Mouse (Mus musculus): Measurements from ENCODE around the gene Cox20. TPM values are rescaled to one million over a fixed set of nuclear protein-coding genes. Genes with fewer than 3 reads are reported as not detected.
A peak's percentile ranks its signal among the peaks of the same experiment; 100 is the strongest.

Gene Cox20
- total and polyA plus RNA-seq, 2 experiments from 2014 or later, result 268 to 519 TPM

DNA sequence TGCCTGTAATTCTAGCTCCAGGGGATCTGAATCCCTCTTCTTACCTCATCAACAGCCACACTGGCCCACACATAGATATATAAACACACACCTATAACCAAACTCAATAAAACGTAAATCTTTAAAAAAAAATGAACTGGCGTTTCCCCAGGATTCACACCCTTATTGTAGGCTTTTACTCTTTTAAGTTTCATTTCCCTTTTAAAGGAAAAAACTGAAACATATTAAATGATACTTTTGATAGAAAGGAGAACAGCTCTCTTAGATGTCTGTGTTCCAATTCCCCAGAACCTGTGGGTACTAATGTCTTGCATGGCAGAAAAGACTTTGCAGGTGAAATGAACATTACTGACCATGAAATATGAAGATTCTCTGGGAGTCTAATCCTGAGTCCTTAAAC, 31.9 kb downstream of the Cox20 start:
- Histone ChIP-seq H3K27me3 (ENCODE audit: control insufficient read depth, insufficient read depth, low read length) (no peaks in the 10 kb centered on the region), H3K4me3 (ENCODE audit: low read depth, low read length) (no peak overlapping the region), H3K4me1 (ENCODE audit: control insufficient read depth, insufficient read depth) (no peaks in the 10 kb centered on the region), H3K9ac (replicated peaks; ENCODE audit: low read depth, low read length) (no peak overlapping the region), H3K4me2 (ENCODE audit: low read depth, low read length) (no peak overlapping the region), H3K36me3 (replicated peaks; ENCODE audit: control insufficient read depth, insufficient read depth, low read length) (no peaks in the 10 kb centered on the region), H3K9me3 (replicated peaks; ENCODE audit: control insufficient read depth, low read length) (no peaks in the 10 kb centered on the region), H3K27ac (ENCODE audit: low read depth) (no peak overlapping the region)
- no peak for DNase-seq (ENCODE audit: low spot score)
- ATAC-seq (ENCODE audit: insufficient read depth, low read depth), result no peak
- TF ChIP-seq EP300 (IDR thresholded peaks at IDR 0.05; ENCODE audit: low read depth) (no peak), CTCF (IDR thresholded peaks at IDR 0.05; ENCODE audit: low read depth) (no peak)
- WGBS, result 98% methylated on average over 2 of the region's 2 CpGs

GRCm38 (mm10) chr1:178351643-178352042, 32.7 kb downstream of the Cox20 start:
- Histone ChIP-seq H3K36me3 (replicated peaks; ENCODE audit: control insufficient read depth, insufficient read depth, low read length) (no peaks in the 10 kb centered on the region), H3K4me1 (ENCODE audit: control insufficient read depth, insufficient read depth) (no peaks in the 10 kb centered on the region), H3K9me3 (replicated peaks; ENCODE audit: control insufficient read depth, low read length) (no peaks in the 10 kb centered on the region), H3K27me3 (ENCODE audit: control insufficient read depth, insufficient read depth, low read length) (no peaks in the 10 kb centered on the region), H3K9ac (replicated peaks; ENCODE audit: low read depth, low read length) (no peak overlapping the region), H3K4me3 (ENCODE audit: low read depth, low read length) (no peak overlapping the region), H3K4me2 (ENCODE audit: low read depth, low read length) (no peak overlapping the region), H3K27ac (ENCODE audit: low read depth) (no peak overlapping the region)
- TF ChIP-seq EP300 (IDR thresholded peaks at IDR 0.05; ENCODE audit: low read depth) (no peak), CTCF (IDR thresholded peaks at IDR 0.05; ENCODE audit: low read depth) (peak; percentile 26)
- ATAC-seq (ENCODE audit: insufficient read depth, low read depth), result no peak
- no peak for DNase-seq (ENCODE audit: low spot score)

GRCm38 (mm10) chr1:178354576-178354975, 35.6 kb downstream of the Cox20 start:
- ATAC-seq (ENCODE audit: insufficient read depth, low read depth) (no peak), DNase-seq (ENCODE audit: low spot score) (no peak)
- no peak overlapping the region for H3K27ac ChIP-seq (ENCODE audit: low read depth)
- no peaks in the 10 kb centered on the region for H3K27me3 ChIP-seq (ENCODE audit: control insufficient read depth, insufficient read depth, low read length)
- no peak overlapping the region for H3K4me2 ChIP-seq (ENCODE audit: low read depth, low read length)
- no peaks in the 10 kb centered on the region for H3K4me1 ChIP-seq (ENCODE audit: control insufficient read depth, insufficient read depth)
- H3K36me3 ChIP-seq (replicated peaks; ENCODE audit: control insufficient read depth, insufficient read depth, low read length), result no peaks in the 10 kb centered on the region
- TF ChIP-seq CTCF (IDR thresholded peaks at IDR 0.05; ENCODE audit: low read depth), result no peak
- TF ChIP-seq EP300 (IDR thresholded peaks at IDR 0.05; ENCODE audit: low read depth), result no peak
- 45% methylated on average over 3 of the region's 3 CpGs for WGBS
- no peaks in the 10 kb centered on the region for H3K9me3 ChIP-seq (replicated peaks; ENCODE audit: control insufficient read depth, low read length)
- H3K9ac ChIP-seq (replicated peaks; ENCODE audit: low read depth, low read length), result no peak overlapping the region
- H3K4me3 ChIP-seq (ENCODE audit: low read depth, low read length), result no peak overlapping the region

- Histone ChIP-seq H3K4me3 (ENCODE audit: low read depth, low read length) (no peak overlapping the region), H3K4me2 (ENCODE audit: low read depth, low read length) (no peak overlapping the region), H3K9ac (replicated peaks; ENCODE audit: low read depth, low read length) (no peak overlapping the region), H3K27ac (ENCODE audit: low read depth) (peak overlapping the region; percentile 12; the same call in 1 of the 2 replicates), H3K4me1 (ENCODE audit: control insufficient read depth, insufficient read depth) (no peaks in the 10 kb centered on the region), H3K9me3 (replicated peaks; ENCODE audit: control insufficient read depth, low read length) (no peaks in the 10 kb centered on the region), H3K36me3 (replicated peaks; ENCODE audit: control insufficient read depth, insufficient read depth, low read length) (no peaks in the 10 kb centered on the region), H3K27me3 (ENCODE audit: control insufficient read depth, insufficient read depth, low read length) (no peaks in the 10 kb centered on the region)
- 59% methylated on average over 12 of the region's 12 CpGs for WGBS
- ATAC-seq (ENCODE audit: insufficient read depth, low read depth), result no peak
- TF ChIP-seq EP300 (IDR thresholded peaks at IDR 0.05; ENCODE audit: low read depth), result no peak
- no peak for DNase-seq (ENCODE audit: low spot score)
Measured at GRCm38 (mm10) chr1:178357776-178358710, 39.1 kb downstream of the Cox20 start.

DNA sequence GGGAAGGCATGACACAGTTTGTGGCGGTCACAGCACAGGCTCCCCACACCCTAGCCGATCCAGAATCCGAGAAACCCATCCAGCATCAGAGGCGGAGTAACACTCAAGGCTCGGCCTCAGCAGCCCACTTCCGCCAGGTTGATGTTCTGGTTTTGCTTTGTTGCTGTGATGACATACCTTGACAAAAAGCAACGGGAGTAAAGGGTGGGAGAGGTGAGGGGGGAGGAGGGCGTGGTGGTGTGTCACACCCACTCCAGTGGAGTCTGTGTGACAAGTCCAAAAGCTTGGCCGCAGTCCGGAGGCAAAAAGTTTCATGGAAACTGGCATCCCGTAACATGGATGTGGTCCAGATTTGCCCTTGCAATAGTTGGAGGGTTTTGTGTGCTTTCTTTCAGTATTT, 41.3 kb downstream of the Cox20 start:
- Histone ChIP-seq H3K4me2 (ENCODE audit: low read depth, low read length) (no peak overlapping the region), H3K9me3 (replicated peaks; ENCODE audit: control insufficient read depth, low read length) (no peaks in the 10 kb centered on the region), H3K4me1 (ENCODE audit: control insufficient read depth, insufficient read depth) (no peaks in the 10 kb centered on the region), H3K9ac (replicated peaks; ENCODE audit: low read depth, low read length) (no peak overlapping the region), H3K36me3 (replicated peaks; ENCODE audit: control insufficient read depth, insufficient read depth, low read length) (no peaks in the 10 kb centered on the region), H3K27ac (ENCODE audit: low read depth) (no peak overlapping the region), H3K4me3 (ENCODE audit: low read depth, low read length) (no peak overlapping the region), H3K27me3 (ENCODE audit: control insufficient read depth, insufficient read depth, low read length) (no peaks in the 10 kb centered on the region)
- WGBS, result 82% methylated on average over 11 of the region's 11 CpGs
- ATAC-seq (ENCODE audit: insufficient read depth, low read depth), result no peak
- no peak for DNase-seq (ENCODE audit: low spot score)
- TF ChIP-seq EP300 (IDR thresholded peaks at IDR 0.05; ENCODE audit: low read depth) (no peak), CTCF (IDR thresholded peaks at IDR 0.05; ENCODE audit: low read depth) (no peak)

DNA sequence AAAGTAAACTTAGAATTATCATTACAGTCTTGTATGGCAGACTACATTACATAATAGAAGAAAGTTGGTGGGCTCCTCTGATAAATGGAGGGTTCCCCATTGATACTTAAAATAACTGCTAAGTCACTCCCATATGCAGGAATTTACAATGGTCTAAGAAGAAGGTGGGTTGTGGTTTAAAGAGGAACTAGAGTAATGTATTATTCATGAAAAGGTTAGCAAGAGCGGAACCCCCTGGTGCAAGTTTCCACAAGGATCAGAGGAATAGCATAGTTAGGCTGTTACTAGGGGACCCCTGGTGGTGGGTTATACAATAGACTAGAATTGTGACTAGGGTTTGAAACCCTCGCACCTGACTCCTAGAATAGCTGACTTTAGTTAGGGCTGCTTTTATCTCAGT, 41.8 kb downstream of the Cox20 start:
- H3K4me3 ChIP-seq (ENCODE audit: low read depth, low read length), result no peak overlapping the region
- H3K36me3 ChIP-seq (replicated peaks; ENCODE audit: control insufficient read depth, insufficient read depth, low read length), result no peaks in the 10 kb centered on the region
- no peak for TF ChIP-seq CTCF (IDR thresholded peaks at IDR 0.05; ENCODE audit: low read depth)
- TF ChIP-seq EP300 (IDR thresholded peaks at IDR 0.05; ENCODE audit: low read depth), result no peak
- H3K4me2 ChIP-seq (ENCODE audit: low read depth, low read length), result no peak overlapping the region
- WGBS, result 80% methylated on average over 2 of the region's 2 CpGs
- DNase-seq (ENCODE audit: low spot score), result no peak
- H3K4me1 ChIP-seq (ENCODE audit: control insufficient read depth, insufficient read depth), result no peaks in the 10 kb centered on the region
- no peak for ATAC-seq (ENCODE audit: insufficient read depth, low read depth)
- H3K9me3 ChIP-seq (replicated peaks; ENCODE audit: control insufficient read depth, low read length), result no peaks in the 10 kb centered on the region
- H3K9ac ChIP-seq (replicated peaks; ENCODE audit: low read depth, low read length), result no peak overlapping the region
- no peak overlapping the region for H3K27ac ChIP-seq (ENCODE audit: low read depth)
- no peaks in the 10 kb centered on the region for H3K27me3 ChIP-seq (ENCODE audit: control insufficient read depth, insufficient read depth, low read length)
